Mouse (Mus musculus): Measurements from ENCODE around the gene Fam216a.
A peak's percentile ranks its signal among the peaks of the same experiment; 100 is the strongest.

Gene Fam216a

GRCm38 (mm10) chr5:122372192-122372769 is at the start of gene Fam216a:
Fam216a (minus strand) TSS chr5:122372364.
- peak; percentile 99 to 100 for DNase-seq

GRCm38 (mm10) chr5:122421271-122422068 is 49.3 kb upstream of the Fam216a start, which contains the start of gene Anapc7:
Anapc7 (plus strand) TSS chr5:122421693.
- DNase-seq = no peak

GRCm38 (mm10) chr5:122420676-122421075 is 48.5 kb upstream of the Fam216a start:
- DNase-seq = peak in 1 of 2 experiments; percentile 59

- DNase-seq = no peak
Observed at GRCm38 (mm10) chr5:122415465-122415864, 43.3 kb upstream of the Fam216a start.

- no peak for DNase-seq
Observed at GRCm38 (mm10) chr5:122414351-122414750, 42.2 kb upstream of the Fam216a start.

- peak; percentile 45 to 60 for DNase-seq
Observed at GRCm38 (mm10) chr5:122412826-122413225, 40.7 kb upstream of the Fam216a start.

- DNase-seq = no peak
Observed at GRCm38 (mm10) chr5:122411892-122412291, 39.7 kb upstream of the Fam216a start.

GRCm38 (mm10) chr5:122409692-122410645 is 37.8 kb upstream of the Fam216a start:
- DNase-seq = no peak

GRCm38 (mm10) chr5:122405537-122405936 is 33.4 kb upstream of the Fam216a start:
- DNase-seq = no peak

- DNase-seq = no peak
Observed at GRCm38 (mm10) chr5:122403362-122403761, 31.2 kb upstream of the Fam216a start.

GRCm38 (mm10) chr5:122402772-122403171 is 30.6 kb upstream of the Fam216a start:
- no peak for DNase-seq

- no peak for DNase-seq
Observed at GRCm38 (mm10) chr5:122402160-122402559, 30.0 kb upstream of the Fam216a start.

GRCm38 (mm10) chr5:122401303-122401640 is 29.1 kb upstream of the Fam216a start:
- peak; percentile 83 to 84 for DNase-seq

- peak; percentile 69 to 77 for DNase-seq
Observed at GRCm38 (mm10) chr5:122400628-122401302, 28.6 kb upstream of the Fam216a start.

GRCm38 (mm10) chr5:122399871-122400270 is 27.7 kb upstream of the Fam216a start:
- DNase-seq = no peak

- no peak for DNase-seq
Observed at GRCm38 (mm10) chr5:122397495-122397894, 25.3 kb upstream of the Fam216a start.

GRCm38 (mm10) chr5:122396791-122397190 is 24.6 kb upstream of the Fam216a start:
- peak; percentile 42 to 73 for DNase-seq

GRCm38 (mm10) chr5:122393887-122394286 is 21.7 kb upstream of the Fam216a start:
- peak; percentile 90 to 91 for DNase-seq

- DNase-seq = peak; percentile 28 to 56
Observed at GRCm38 (mm10) chr5:122392227-122393004, 20.3 kb upstream of the Fam216a start.

- peak; percentile 95 for DNase-seq
Observed at GRCm38 (mm10) chr5:122391786-122392180, 19.6 kb upstream of the Fam216a start, which contains the start of gene Arpc3. Arpc3 (plus strand) TSS chr5:122391878.

GRCm38 (mm10) chr5:122391178-122391785 is 19.1 kb upstream of the Fam216a start:
- no peak for DNase-seq

Data from kidney, postnatal 4 days (tissue).